Mouse (Mus musculus) CH12.LX (cell line): ENCODE measurements around the gene Pskh1.

Source experiments
- CHD2 ChIP-seq: IDR thresholded peaks from 2 replicates; pipeline ENCODE4 v1.6.1; 2011; ENCODE audit warnings: low read length, improper control_type of control experiment
- CTCF ChIP-seq, 2 experiments: IDR thresholded peaks in 1 of 2; conservative IDR thresholded peaks in 1 of 2; 2 replicates each; pipeline ENCODE4 v1.5.1; 2011 to 2012; ENCODE audit warnings: low read depth in 2 of 2, low read length in 2 of 2, improper control_type of control experiment in 1 of 2, inconsistent platforms in 1 of 2, mild to moderate bottlenecking in 1 of 2, moderate library complexity in 1 of 2
- E2F4 ChIP-seq: IDR thresholded peaks from 2 replicates; pipeline ENCODE4 v1.6.1; 2011; ENCODE audit warnings: low read depth, low read length, improper control_type of control experiment; ENCODE audit not compliant: insufficient replicate concordance
- ELF1 ChIP-seq: IDR thresholded peaks from 2 replicates; pipeline ENCODE4 v1.6.1; 2014; ENCODE audit warnings: low read depth, mild to moderate bottlenecking, inconsistent platforms, low read length, improper control_type of control experiment
- HCFC1 ChIP-seq: IDR thresholded peaks from 2 replicates; pipeline ENCODE4 v1.6.1; 2012; ENCODE audit warnings: low read depth, mild to moderate bottlenecking, inconsistent platforms, low read length, improper control_type of control experiment
- POLR2A ChIP-seq: IDR thresholded peaks from 2 replicates; pipeline ENCODE4 v1.6.1; 2011; ENCODE audit warnings: low read depth, mild to moderate bottlenecking, improper control_type of control experiment, low read length
- POLR2AphosphoS2 ChIP-seq: IDR thresholded peaks from 2 replicates; pipeline ENCODE4 v1.6.1; 2011; ENCODE audit warnings: low read depth, low read length, improper control_type of control experiment
- TBP ChIP-seq: conservative IDR thresholded peaks from 2 replicates; pipeline ENCODE4 v1.6.1; 2011; ENCODE audit warnings: low read depth, low read length, improper control_type of control experiment
- USF2 ChIP-seq: conservative IDR thresholded peaks from 2 replicates; pipeline ENCODE4 v1.6.1; 2011; ENCODE audit warnings: low read depth, low read length, improper control_type of control experiment
- ZNF384 ChIP-seq: IDR thresholded peaks from 2 replicates; pipeline ENCODE4 v1.6.1; 2012; ENCODE audit warnings: low read depth, low read length, improper control_type of control experiment, inconsistent platforms

DNA sequence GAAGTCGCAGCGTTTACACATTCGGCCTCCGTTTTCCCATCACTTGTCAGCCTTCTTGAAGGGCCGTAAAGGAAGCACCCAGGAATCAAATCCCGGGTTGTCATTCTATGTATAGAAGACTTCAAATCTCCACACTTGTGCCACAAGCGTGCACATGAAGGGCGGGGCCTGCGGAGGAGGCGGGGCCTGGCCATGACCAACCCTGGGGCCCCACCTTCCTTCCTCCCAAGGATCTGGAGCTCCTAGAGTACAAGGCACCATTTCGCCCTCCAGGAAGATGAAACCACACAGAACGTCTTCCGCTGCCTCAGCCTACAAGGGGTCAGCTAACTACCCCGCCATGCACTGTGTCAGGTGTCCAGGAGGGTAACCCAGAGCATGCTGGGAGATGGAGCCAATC, 60.9 kb downstream of the Pskh1 start:
- TF ChIP-seq CTCF (conservative IDR thresholded peaks at IDR 0.05 in 1 of 2, IDR thresholded peaks at IDR 0.05 in 1 of 2; ENCODE audit: low read depth in 2 of 2, low read length in 2 of 2) (no peak), POLR2AphosphoS2 (no peak), ZNF384 (no peak), CHD2 (no peak), HCFC1 (no peak), E2F4 (no peak), POLR2A (no peak), ELF1 (no peak), TBP (no peak), USF2 (no peak)
